Mouse (Mus musculus) kidney, adult 9 months (tissue): ENCODE measurements at regions not wholly inside any gene's neighbourhood (a gene's known extent, or its start where the extent isn't known, plus 50 kb on each side); places are given as distances from the start of the nearest gene placed in this dataset.
A peak's percentile ranks its signal among the peaks of the same experiment; 100 is the strongest.

Experiments used
- DNase-seq: peaks from one replicate; pipeline ENCODE4 v3.0.0; 2022

DNA sequence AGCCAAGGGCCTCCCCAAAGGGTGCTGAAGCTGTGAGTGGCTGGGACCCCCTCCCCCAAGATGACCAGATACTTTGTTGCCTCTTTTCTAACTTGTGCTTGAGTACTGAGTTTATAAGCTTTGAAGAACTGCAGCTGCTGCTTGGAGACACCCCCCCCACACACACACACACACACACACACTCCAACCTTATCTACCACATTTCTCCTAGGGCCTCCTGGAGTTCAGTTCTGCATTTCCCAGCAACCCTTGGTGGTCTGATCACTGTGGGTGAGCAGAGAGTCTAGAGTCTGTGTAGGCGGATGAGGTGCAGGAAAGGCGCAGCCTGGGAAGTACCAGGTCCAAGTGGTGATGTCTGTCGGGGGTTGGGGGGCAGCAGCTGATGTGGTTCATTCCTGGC is 479.3 kb downstream of the Ajap1 start:
- no peak for DNase-seq

DNA sequence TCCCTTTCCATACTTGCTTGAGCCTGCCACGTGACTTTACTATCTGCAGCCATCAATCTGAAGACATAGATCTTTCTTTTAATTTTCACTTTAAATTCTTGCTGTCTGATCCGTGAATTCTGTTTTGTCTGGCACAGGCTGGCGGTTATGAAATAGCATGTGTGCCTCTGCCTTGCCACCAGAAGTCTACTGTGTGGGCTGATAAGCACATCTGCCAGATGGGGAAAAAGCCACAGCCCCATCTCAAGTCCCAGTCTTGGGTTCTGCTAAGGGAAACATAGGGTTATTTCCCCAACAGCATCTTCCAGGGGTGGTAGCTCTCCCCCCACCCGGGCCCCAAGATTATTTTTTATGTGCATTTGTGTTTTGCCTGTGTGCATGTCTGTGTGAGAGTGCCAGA is 480.1 kb downstream of the Ajap1 start:
- DNase-seq, result no peak

DNA sequence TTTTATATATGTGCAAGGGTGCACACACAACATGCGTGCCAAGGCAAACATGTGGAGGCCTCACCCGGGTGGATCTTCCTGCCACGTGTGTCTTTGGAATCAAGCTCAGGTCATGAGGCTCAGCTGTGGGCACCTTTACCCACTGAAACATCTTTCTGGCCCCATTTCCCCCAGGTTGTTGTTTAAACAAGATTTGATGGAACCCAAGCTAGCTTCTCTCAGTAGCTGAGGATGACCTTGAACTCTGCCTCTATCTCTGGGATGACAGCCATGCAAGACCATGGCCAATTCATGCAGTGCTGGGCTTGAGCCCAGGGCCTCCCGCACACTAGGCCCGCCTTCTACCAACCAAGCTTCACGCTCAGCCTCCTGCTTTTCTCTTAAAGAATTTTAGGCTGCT is 480.9 kb downstream of the Ajap1 start:
- DNase-seq, result no peak

DNA sequence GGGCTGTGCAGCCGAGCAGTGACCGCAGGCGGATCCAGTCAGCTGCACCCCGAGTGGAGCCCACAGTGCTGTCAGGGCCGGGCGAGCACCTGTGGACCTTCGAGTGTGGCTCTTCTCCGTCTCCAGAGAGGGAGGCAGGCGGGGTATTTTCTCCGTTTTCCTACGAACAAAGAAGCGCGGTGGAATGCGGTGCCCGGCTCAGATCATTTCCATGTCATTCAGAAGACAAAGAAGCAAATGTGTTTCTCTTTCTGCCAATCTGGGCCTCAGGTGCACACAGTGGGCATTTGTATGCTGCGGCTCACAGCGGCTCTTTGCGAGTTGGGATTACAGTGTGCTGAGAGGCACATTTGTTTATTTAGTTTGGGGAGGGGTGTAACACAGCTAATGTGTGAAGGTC is 483.1 kb downstream of the Ajap1 start:
- no peak for DNase-seq

DNA sequence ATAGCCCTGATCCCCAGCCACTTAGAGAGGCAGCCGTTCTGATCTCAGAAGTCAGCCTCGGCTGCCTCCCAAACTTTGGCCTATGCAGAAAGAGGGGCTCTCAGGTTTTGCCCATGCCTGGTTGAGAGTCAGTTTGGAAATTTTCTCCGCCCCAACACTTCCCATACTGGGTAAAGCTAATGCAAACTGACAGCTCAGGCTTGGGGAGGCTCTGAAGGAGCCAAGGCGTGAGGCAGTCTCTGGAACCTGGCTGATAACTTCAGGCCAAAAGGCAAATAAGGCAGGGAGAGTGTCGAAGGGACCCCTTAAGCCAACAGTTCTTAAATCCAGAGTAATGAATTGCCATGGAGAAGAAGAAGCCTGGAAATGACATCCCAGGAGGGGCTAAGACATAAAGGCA is 485.4 kb downstream of the Ajap1 start:
- DNase-seq, result no peak

DNA sequence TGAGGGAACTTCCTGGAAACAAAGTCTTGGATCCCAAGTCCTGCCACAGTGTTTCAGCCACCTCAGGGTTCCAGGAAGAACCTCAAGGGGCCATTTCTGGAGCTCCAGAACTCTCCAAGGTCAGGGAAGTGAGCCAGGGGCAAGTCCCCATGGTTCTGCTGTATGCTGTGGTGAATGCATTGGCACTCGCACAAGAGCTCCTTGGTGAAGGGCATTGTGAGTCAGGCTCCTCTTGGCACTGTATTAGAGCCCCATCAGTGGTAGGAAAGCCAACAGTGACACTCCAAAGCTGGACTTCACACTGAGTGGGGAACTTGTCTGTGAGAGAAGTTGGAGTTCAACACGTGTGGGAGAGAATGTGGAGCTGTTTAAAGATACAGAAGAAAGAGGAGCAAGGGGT is 486.0 kb downstream of the Ajap1 start:
- DNase-seq, result no peak

DNA sequence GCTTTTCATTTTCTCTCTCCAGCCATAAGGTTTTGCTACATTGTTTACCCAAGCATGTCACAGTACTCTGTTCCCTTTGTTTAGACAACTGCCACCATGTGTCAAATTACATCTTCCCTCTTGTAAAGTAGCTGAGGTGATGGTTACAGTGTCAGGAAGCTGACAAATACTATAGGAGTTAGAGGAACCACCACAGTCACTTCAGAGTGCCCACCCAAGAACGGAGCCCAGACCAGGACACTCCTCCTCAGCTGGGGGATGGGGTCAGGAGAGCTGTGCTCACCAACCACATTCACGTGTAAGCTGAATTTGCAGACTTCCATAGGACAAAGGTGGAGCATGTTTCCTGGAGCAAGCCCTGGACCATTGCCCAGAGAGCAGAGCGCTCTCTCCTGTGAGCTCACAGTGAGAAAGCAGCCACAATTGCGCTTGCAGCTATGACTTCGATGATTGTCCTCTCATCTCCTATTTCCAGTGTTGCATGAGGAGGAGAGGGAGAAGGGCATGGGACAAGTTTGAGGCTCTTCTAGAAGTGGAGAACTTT is 487.5 kb downstream of the Ajap1 start:
- DNase-seq, result peak; percentile 71

DNA sequence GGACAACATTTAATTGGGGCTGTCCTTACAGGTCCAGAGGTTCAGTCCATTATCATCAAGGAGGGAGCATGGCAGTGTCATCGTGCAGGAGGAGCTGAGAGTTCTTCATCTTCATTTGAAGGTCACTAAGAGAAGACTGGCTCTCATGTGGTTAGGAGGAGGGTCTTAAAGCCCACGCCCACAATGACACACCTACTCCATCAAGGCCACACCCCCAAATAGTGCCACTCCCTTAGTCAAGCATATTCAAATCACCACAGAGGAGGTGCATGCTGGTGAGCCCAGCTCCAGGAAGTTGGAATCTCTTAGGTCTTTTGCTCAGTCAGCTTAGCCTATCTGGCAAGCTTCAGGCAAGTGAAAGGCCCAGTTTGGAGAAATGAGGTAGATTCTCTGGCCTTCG is 488.4 kb downstream of the Ajap1 start:
- peak; percentile 14 for DNase-seq

DNA sequence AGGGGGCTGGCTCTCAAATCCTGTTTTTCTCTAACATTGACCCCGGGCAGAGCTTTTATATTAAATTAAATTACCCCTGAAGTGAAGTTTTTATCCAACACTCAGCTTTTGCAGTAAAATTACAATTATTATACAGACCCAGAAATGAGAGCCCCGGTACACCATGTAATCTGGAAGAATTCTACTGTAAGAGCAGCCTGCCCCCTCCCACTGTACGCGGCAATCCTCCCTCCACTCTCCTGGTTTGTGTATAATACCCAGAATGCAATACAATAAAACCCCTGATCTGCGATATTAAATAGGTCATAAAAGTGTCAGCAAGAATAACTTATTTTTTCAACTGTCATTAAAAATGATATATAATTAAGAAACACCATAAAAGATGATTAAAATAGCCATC is 492.3 kb downstream of the Ajap1 start:
- no peak for DNase-seq

DNA sequence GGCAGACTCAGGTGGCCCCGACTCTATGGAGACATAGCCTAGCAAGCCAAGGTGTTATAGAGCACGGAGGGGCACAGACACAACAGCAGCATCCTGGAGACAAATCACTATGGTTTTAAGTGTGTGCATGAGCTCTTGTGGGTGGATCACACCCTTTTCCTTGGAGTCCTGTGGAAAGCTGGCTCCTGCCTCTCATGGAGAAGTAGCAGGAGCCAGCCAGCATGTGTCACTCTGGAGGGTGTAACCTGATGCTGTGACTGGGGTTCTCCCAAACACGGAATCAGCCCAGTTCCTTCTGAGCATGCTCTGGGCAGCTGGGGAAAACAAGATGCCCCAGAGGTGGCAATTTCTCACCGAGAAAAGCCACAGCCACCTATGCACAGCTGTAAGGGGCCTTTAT is 494.9 kb downstream of the Ajap1 start:
- DNase-seq, result no peak

DNA sequence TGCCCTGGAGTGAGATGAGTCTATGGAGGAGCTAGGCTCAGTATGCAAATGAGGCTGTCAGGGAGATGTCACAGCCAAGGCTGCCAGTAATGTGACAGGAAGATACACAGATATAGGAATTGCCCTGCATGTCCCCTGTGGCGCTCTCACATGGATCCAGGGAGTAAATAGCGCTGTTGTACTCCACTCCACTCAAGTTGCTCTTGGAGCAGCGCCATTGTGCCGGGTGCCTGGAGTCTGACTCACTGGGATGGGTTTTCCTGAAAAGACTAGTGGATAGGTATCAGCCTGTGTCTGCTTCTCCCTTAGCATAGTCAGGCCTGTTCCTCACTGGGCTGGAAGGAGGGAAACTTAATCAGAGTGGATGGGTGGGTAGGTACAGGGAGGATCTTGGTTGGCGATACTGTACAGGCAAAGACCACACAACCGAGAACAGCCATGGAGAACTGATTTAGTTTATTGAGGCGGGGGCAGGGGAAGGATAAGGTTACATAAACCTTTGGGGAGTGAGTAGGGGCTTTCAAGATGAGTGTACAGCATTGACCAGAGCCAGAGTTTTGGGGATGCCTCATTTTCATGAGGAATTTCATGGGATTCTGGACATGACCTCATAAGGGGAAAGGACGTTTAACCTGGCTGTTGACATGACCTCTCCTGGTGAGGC is 497.5 kb upstream of the Kcnab2 start:
- DNase-seq, result no peak

DNA sequence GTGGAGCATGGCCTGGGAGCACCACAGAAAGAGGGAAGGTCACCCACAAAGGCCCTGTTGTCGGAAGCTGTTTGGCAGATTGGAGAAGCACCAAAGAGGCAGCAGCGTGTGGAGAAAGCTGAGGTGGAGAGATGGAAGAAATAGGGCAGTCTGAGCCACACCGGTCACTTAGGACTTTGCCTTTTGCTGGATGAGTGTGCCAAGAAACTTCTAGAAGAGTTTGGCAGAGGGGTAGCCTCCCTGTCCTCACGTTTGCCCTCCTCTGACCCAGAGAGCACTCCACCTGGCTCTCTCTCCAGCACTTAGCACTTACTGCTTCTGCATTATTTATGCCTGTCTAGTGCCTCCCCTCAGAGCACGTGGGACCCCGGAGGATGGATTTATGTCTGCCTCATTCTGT is 485.3 kb upstream of the Kcnab2 start:
- DNase-seq, result peak; percentile 64

DNA sequence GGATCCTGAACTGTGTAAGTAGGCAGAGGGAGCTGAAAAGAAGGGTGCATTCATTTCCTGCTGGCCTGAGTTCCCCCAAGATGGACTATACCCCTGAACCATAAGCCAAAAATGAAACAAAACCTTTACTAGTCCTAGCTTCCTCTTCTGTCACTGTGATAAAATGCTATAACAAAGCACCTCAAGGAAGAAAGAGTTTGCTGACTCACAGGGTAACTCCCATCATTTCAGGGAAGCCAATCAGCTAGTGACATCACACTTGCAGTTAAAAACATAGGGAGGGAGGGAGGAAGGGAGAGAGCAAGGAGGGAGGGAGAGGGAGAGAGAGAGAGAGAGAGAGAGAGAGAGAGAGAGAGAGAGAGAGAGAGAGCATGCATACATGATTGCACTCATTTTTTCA is 484.5 kb upstream of the Kcnab2 start:
- no peak for DNase-seq

DNA sequence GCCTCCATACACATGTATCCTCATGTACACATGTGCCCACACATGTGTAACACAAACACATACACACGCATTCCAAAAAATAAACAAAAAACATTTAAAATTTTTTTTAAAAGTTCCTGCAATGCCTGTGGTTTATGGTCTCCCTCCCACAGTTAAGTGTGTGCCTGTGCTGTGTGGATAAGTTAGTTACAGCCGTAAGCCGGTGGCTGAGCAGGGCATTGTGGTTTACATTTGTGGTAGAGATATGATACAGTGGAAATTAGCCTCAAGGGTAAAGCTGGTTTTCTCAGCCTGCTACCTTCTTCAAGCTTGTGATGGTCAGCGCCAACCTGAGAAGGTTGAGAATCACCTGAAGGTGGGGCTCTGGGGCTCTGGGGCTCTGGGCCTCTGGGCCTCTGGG is 484.0 kb upstream of the Kcnab2 start:
- DNase-seq, result no peak

DNA sequence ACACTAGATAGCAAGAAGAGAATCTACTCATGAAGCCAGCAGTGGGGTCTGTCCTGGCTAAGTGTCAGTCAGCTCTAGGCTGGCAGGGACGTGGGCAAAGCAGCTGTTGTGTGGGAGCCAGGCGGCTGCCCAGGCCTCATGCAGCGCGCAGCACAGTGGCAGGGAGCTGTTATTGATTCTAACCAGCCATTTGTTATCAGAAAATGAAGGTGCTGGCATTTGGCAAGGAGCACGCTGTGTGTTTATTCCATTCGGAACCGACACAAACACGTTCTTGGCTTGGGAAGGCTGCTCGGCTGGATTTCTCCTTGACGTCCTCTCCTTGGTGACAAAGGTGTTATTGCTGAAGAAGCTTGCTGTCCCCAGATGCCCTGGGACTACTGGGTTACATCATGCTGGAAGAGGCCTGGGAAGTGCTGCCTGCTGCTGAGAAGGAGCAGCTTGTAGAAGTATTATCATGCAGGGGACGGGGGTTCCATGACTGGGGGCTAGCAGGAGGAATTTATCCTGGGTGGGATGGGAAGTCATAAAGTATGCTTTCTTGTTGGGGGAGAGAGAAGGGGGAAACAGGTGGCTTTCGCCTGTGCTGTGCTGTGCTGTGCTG is 482.1 kb upstream of the Kcnab2 start:
- no peak for DNase-seq

DNA sequence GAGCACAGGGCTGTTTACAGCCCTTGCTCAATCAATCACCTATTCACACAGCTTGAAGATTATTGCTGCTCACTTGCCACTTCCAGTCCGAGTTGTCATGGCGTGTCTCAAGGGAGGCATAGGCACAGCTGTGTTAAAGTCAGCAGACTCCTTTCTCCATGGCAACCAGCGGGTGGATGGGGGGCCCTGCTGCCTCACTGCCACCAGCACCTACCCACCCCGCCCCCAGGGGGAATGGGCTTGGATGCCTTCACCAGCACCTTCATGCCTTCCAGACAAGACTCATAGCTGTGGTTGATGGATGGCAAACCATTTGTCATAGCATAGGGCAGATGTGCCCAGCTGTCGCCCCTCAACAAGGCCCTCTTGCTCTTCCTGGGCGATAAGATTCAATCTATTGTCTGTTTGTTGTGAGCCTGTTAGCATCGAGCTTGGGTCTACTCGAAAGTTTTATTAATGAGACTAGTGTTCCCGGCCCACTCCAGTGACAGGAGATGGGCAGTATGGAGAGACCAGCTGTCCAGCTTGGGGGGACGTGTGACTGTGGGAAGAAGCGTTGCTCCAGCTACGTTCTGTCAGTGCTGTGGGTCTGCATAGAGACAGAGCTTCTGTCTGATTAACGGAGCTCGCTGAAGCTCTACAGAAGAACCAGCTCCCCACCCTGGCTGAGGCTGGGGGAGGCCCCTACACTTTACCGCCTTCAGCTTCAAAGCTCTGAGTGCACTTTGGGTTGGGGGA is 475.7 kb upstream of the Kcnab2 start:
- DNase-seq, result no peak

DNA sequence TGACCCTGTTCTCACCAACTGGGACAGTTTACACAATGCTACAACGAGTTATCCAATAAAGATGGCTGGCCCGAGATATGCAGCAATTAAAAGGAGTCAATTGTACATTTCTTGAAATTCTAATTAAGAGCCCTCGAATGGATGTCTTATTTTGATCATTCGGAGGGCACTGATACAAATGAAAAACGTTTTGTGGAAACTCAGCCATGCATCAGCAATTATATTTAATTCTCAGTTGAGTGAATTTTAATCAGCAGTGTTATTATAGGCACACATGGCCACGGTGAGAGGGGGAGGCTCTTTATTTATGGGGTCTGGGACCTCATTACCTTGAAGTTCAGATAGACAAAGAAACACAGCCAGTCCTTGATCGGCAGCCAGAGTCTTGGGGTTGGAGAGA is 471.3 kb upstream of the Kcnab2 start:
- no peak for DNase-seq

DNA sequence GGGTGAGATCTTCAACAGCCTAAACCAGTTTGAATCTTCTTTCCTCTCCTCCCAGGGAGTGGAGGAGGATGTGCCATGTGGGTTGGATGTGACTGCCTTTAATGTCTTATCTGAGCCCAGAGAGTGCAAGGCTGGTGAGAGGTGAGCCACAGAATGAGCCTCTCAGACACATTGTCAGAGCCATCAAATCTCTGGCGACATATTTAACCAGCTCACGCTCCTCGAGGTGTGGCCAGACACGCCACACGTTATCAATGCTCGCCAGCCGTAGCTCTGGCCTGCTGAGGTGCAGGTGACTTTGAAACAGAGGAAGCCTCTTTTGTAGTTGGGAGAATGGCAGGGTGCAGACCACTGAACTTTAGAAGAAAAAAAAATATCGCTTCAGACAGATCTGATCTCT is 463.5 kb upstream of the Kcnab2 start:
- DNase-seq, result no peak

DNA sequence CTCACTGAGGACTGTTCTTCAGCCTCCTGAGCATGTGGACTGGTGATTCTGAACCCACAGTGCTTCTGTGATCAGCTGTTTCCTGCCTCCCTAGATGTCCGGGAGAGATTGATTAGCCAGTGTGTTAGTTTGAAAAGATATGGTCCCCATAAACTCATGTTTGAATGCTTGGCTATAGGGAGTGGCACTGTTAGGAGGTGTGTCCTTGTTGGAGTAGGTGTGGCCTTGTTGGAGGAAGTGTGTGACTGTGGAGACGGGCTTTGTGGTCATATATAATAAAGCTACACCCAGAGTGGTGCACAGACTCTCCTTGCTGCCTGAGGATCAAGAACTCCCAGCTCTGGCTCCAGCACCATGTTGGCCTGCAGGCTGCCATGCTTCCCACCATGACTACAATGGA is 458.9 kb upstream of the Kcnab2 start:
- DNase-seq, result no peak

DNA sequence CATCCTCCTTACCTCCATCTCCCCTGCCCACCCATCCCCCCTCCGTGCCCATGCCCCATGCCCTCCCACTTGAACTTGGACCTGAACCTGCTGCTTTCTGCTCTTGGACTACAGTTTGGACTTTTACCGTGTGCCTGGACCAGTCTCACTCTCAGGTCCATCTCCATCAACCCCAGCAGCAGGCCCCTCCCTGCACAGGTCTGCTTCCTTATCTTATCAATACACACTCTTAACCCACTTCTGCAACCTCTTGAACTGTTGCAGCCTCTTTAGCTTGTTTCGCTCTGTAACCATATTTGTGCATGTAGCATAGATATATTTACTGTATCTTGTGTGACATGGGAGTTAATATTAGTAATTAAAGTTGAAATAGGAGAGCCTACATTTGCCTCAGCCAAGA is 457.8 kb upstream of the Kcnab2 start:
- no peak for DNase-seq

DNA sequence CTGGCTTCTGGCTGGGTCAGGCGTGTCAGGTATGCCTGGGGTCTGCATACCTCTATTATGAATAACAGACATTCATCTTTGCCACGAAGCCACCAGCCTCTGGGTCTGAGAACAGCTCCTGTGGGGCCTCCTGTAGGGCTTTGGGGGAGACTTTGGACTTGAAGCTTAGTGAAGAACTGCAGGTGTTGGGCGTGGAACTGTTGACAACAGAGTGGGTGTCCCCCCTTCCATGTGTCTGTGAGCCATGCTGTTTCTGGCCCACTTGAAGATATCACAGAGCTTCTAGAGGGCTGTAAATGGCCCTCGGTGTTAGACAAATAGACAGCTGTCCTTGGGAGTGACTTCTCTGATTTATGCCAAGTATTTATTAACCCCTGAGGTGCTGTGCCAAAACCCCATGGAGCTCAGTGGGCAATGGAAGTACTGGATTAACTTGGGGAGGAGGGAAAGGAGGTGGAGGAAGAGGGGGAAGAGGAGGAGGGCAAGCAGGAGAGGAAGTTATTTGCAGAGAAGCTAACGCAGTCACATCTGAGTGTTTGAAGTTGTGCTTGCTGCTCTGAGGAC is 450.8 kb upstream of the Kcnab2 start:
- peak; percentile 55 for DNase-seq

DNA sequence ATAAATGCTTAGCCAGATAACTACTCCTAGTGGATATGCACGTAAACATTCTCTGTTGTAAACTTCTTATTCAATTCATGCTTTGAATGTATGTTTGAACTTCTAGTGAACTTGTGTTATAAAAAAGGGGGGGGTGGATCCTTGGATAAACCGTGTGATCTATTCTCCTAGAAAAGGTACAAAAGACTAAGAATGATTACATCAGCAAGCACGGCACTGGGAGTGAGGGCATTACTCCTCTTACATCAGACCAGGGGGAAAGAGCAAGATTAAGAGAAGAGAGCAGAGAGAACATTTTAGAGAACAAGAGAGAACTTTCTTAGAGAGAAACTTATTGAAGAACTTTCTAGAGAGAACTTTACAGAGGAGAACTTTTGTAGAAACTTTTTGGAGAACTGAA is 442.6 kb upstream of the Kcnab2 start:
- no peak for DNase-seq

DNA sequence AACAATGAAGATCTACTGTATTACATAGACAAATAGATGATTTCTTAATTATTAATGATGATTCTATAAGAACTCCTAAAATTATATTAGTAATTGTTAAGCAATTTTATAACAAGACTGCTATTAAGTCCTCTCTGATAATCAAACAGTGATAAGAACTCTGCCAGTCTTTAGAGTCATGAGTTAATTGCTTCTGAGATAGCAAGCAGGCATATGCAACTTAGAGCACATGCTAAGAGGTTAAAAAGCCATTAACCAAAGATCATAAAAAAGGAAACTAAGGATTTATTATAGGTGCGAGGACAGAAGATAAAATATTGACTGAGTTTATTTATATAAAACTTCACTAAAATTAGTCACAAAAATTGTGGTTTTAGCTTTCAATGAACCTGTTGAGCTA is 442.2 kb upstream of the Kcnab2 start:
- no peak for DNase-seq

DNA sequence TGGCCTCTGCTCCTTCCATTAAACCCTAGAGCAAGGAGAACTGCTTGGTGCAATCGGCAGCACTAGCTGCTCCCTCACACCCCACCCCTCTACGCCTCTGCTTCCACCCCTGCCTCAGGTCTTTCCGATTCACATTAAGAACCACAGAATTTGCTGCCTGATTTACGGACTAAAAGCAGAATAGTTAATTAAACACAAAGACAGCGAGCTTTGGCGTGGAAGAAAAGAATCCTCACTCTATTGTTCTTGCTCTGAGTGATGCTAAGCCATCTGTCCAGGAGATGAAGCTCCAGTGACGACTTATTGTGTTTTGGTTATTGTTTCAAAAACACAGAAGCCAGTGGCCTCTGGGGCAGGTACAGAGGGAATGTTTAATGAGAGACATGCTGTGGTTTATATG is 438.9 kb upstream of the Kcnab2 start:
- no peak for DNase-seq
